Mouse (Mus musculus) intestine, embryonic 16.5 days (tissue): ENCODE results near the gene Pgs1. TPM values are rescaled to one million over a fixed set of nuclear protein-coding genes. Genes with fewer than 3 reads are reported as not detected.

Experiments
- ATAC-seq: fragments of 200-750 bp; cut with Nextera tagmentation; 2 replicates; pipeline ENCODE4 v1.8.0; 2017; ENCODE audit warnings: moderate TSS enrichment, moderate library complexity
- H3K27ac ChIP-seq: fragments of 300-500 bp; sonication (generic); 2 replicates; pipeline ENCODE4 v1.5.1; 2014; ENCODE audit warnings: mild to moderate bottlenecking, low read length
- H3K27me3 ChIP-seq: fragments of 300-500 bp; sonication (generic); replicated peaks from 2 replicates; pipeline ENCODE4 v1.6.1; 2014; ENCODE audit warnings: low read length, control low read depth, mixed read lengths; ENCODE audit not compliant: control insufficient read depth, insufficient read depth
- H3K36me3 ChIP-seq: fragments of 300-500 bp; sonication (generic); 2 replicates; pipeline ENCODE4 v1.6.1; 2014; ENCODE audit warnings: low read length, control low read depth; ENCODE audit not compliant: control insufficient read depth, insufficient read depth
- H3K4me1 ChIP-seq: fragments of 300-500 bp; sonication (generic); 2 replicates; pipeline ENCODE4 v1.6.1; 2014; ENCODE audit warnings: low read length, control low read depth, mixed read lengths; ENCODE audit not compliant: control insufficient read depth, insufficient read depth
- H3K4me2 ChIP-seq: fragments of 300-500 bp; sonication (generic); 2 replicates; pipeline ENCODE4 v1.6.1; 2014; ENCODE audit warnings: low read depth, low read length, control low read depth
- H3K4me3 ChIP-seq: fragments of 300-500 bp; sonication (generic); 2 replicates; pipeline ENCODE4 v1.5.1; 2014; ENCODE audit warnings: mild to moderate bottlenecking, low read length
- H3K9ac ChIP-seq: fragments of 300-500 bp; sonication (generic); 2 replicates; pipeline ENCODE4 v1.6.1; 2014; ENCODE audit warnings: low read depth, low read length
- H3K9me3 ChIP-seq: fragments of 300-500 bp; sonication (generic); 2 replicates; pipeline ENCODE4 v1.6.1; 2016; ENCODE audit warnings: low read length, control low read depth; ENCODE audit not compliant: control insufficient read depth
- WGBS: fragments of 180-500 bp; shearing (Covaris S2); extraction: QIAGEN DNeasy Blood & Tissue Kit; methylation state at CpG from one replicate; pipeline ENCODE4 v1.1.7; 2014; 5-methylcytosine and 5-hydroxymethylcytosine counted together
- polyA plus RNA-seq: library from polyadenylated mRNA; unstranded; fragments of >200 nt; fragmentation: Nextera tagmentation; extraction: Ambion mirVana; gene quantifications from 2 replicates; pipeline ENCODE4 v1.2.1, GENCODE M21; 2015

Gene Pgs1
- polyA plus RNA-seq, 1 experiment from 2014 or later: 35.7 TPM

GRCm38 (mm10) chr11:117983770-117984169 lies 2.3 kb upstream of the Pgs1 start:
- H3K27me3 ChIP-seq: no peaks in the 10 kb centered on the region
- H3K4me1 ChIP-seq: peaks cover 15% of the 10 kb centered on the region
- H3K9ac ChIP-seq: no peak overlapping the region
- H3K27ac ChIP-seq: no peak overlapping the region
- H3K4me3 ChIP-seq: no peak overlapping the region
- H3K4me2 ChIP-seq: no peak overlapping the region
- WGBS: 59% methylated on average over 7 of the region's 7 CpGs
- ATAC-seq: no peak
- H3K36me3 ChIP-seq: no peaks in the 10 kb centered on the region
- no peaks in the 10 kb centered on the region for H3K9me3 ChIP-seq

- ATAC-seq: peak; percentile 73
Observed at GRCm38 (mm10) chr11:117987032-117987451, 950 bp downstream of the Pgs1 start.

GRCm38 (mm10) chr11:117987968-117988367 lies 1.9 kb downstream of the Pgs1 start:
- peak overlapping the region; percentile 77 for H3K4me2 ChIP-seq
- 0 out of 2 replicates have a peak overlapping the region, but pooled peaks have one; percentile 91 for H3K9ac ChIP-seq
- no peak for ATAC-seq
- no peaks in the 10 kb centered on the region for H3K27me3 ChIP-seq
- H3K4me3 ChIP-seq: peak overlapping the region; percentile 99
- H3K27ac ChIP-seq: 0 out of 2 replicates have a peak overlapping the region, but pooled peaks have one; percentile 47
- H3K36me3 ChIP-seq: no peaks in the 10 kb centered on the region
- WGBS: 63% methylated on average over 4 of the region's 4 CpGs
- H3K4me1 ChIP-seq: peaks cover 47% of the 10 kb centered on the region
- H3K9me3 ChIP-seq: no peaks in the 10 kb centered on the region

More at GRCm38 (mm10) chr11:117987032-117987451, 950 bp downstream of the Pgs1 start:
- Histone ChIP-seq H3K4me1 (peaks cover 38% of the 10 kb centered on the region), H3K4me3 (peak overlapping the region; percentile 99), H3K9me3 (no peaks in the 10 kb centered on the region), H3K9ac (peak overlapping the region; percentile 91), H3K27me3 (no peaks in the 10 kb centered on the region), H3K4me2 (peak overlapping the region; percentile 77), H3K27ac (peak overlapping the region; percentile 58), H3K36me3 (no peaks in the 10 kb centered on the region)
- under 1% methylated on average over 32 of the region's 32 CpGs for WGBS

GRCm38 (mm10) chr11:117989241-117989640 lies 3.1 kb downstream of the Pgs1 start:
- 87% methylated on average over 4 of the region's 4 CpGs for WGBS
- peaks cover 60% of the 10 kb centered on the region for H3K4me1 ChIP-seq

GRCm38 (mm10) chr11:117989926-117990325 lies 3.8 kb downstream of the Pgs1 start:
- H3K27ac ChIP-seq: peak overlapping the region; percentile 38; the same call in 1 of the 2 replicates
- H3K4me2 ChIP-seq: no peak overlapping the region
- H3K9me3 ChIP-seq: no peaks in the 10 kb centered on the region
- no peaks in the 10 kb centered on the region for H3K27me3 ChIP-seq
- peaks cover 67% of the 10 kb centered on the region for H3K4me1 ChIP-seq
- ATAC-seq: no peak
- H3K36me3 ChIP-seq: no peaks in the 10 kb centered on the region
- H3K4me3 ChIP-seq: no peak overlapping the region
- 51% methylated on average over 10 of the region's 10 CpGs for WGBS
- no peak overlapping the region for H3K9ac ChIP-seq

More at GRCm38 (mm10) chr11:117989241-117989640, 3.1 kb downstream of the Pgs1 start:
- no peak overlapping the region for H3K9ac ChIP-seq
- H3K27me3 ChIP-seq: no peaks in the 10 kb centered on the region
- H3K4me3 ChIP-seq: no peak overlapping the region
- no peak overlapping the region for H3K4me2 ChIP-seq
- H3K36me3 ChIP-seq: no peaks in the 10 kb centered on the region
- H3K9me3 ChIP-seq: no peaks in the 10 kb centered on the region
- peak overlapping the region; percentile 38; the same call in 1 of the 2 replicates for H3K27ac ChIP-seq
- ATAC-seq: no peak

- Histone ChIP-seq H3K36me3 (no peaks in the 10 kb centered on the region), H3K4me2 (no peak overlapping the region), H3K27ac (0 out of 2 replicates have a peak overlapping the region, but pooled peaks have one; percentile 2), H3K9ac (no peak overlapping the region), H3K4me1 (peaks cover 74% of the 10 kb centered on the region), H3K9me3 (no peaks in the 10 kb centered on the region), H3K4me3 (no peak overlapping the region), H3K27me3 (no peaks in the 10 kb centered on the region)
- WGBS: 49% methylated on average over 9 of the region's 9 CpGs
- no peak for ATAC-seq
Observed at GRCm38 (mm10) chr11:117991502-117992470, 5.7 kb downstream of the Pgs1 start.

GRCm38 (mm10) chr11:117993190-117994175 lies 7.4 kb downstream of the Pgs1 start:
- Histone ChIP-seq H3K36me3 (no peaks in the 10 kb centered on the region; the same call in 1 of the 2 replicates), H3K9ac (peak overlapping the region; percentile 48), H3K4me2 (no peak overlapping the region), H3K27ac (peak overlapping the region; percentile 75), H3K4me3 (no peak overlapping the region), H3K4me1 (peaks cover 69% of the 10 kb centered on the region), H3K27me3 (no peaks in the 10 kb centered on the region), H3K9me3 (no peaks in the 10 kb centered on the region)
- ATAC-seq: no peak
- 58% methylated on average over 14 of the region's 14 CpGs for WGBS

GRCm38 (mm10) chr11:117994250-117995057 lies 8.4 kb downstream of the Pgs1 start:
- Histone ChIP-seq H3K36me3 (no peaks in the 10 kb centered on the region; the same call in 1 of the 2 replicates), H3K4me2 (no peak overlapping the region), H3K4me1 (peaks cover 75% of the 10 kb centered on the region), H3K9me3 (no peaks in the 10 kb centered on the region), H3K9ac (peak overlapping the region; percentile 48), H3K27ac (peak overlapping the region; percentile 75), H3K27me3 (no peaks in the 10 kb centered on the region), H3K4me3 (no peak overlapping the region)
- ATAC-seq: no peak
- 39% methylated on average over 9 of the region's 9 CpGs for WGBS
